Mouse (Mus musculus): ENCODE measurements around the gene Abcc4. TPM values are rescaled to one million over a fixed set of nuclear protein-coding genes. Genes with fewer than 3 reads are reported as not detected.

Gene Abcc4
- polyA plus RNA-seq, 1 experiment from 2014 or later = 3.2 TPM

GRCm38 (mm10) chr14:118714720-118715119, 8.7 kb upstream of the Abcc4 start:
- Histone ChIP-seq H3K36me3 (ENCODE audit: control insufficient read depth, insufficient read depth, low read length) (no peaks in the 10 kb centered on the region), H3K27me3 (ENCODE audit: control insufficient read depth, insufficient read depth, low read length) (no peaks in the 10 kb centered on the region), H3K4me1 (replicated peaks; ENCODE audit: control insufficient read depth, insufficient read depth, low read length) (no peaks in the 10 kb centered on the region; the same call in 1 of the 2 replicates), H3K9ac (ENCODE audit: low read depth, low read length) (no peak overlapping the region), H3K27ac (ENCODE audit: low read depth, low read length) (no peak overlapping the region), H3K9me3 (ENCODE audit: control insufficient read depth, low read length) (no peaks in the 10 kb centered on the region), H3K4me2 (replicated peaks; ENCODE audit: low read depth, low read length) (no peak overlapping the region), H3K4me3 (ENCODE audit: low read depth, low read length) (no peak overlapping the region)
- DNase-seq (ENCODE audit: low spot score) (no peak), ATAC-seq (ENCODE audit: low FRiP score) (no peak)
- WGBS = 84% methylated on average over 6 of the region's 6 CpGs

- H3K9ac ChIP-seq (ENCODE audit: low read depth, low read length) = no peak overlapping the region
- no peak overlapping the region for H3K4me2 ChIP-seq (replicated peaks; ENCODE audit: low read depth, low read length)
- no peak overlapping the region for H3K27ac ChIP-seq (ENCODE audit: low read depth, low read length)
- H3K4me3 ChIP-seq (ENCODE audit: low read depth, low read length) = no peak overlapping the region
- DNase-seq (ENCODE audit: low spot score) (no peak), ATAC-seq (ENCODE audit: low FRiP score) (no peak)
- H3K27me3 ChIP-seq (ENCODE audit: control insufficient read depth, insufficient read depth, low read length) = no peaks in the 10 kb centered on the region
- no peaks in the 10 kb centered on the region for H3K36me3 ChIP-seq (ENCODE audit: control insufficient read depth, insufficient read depth, low read length)
- H3K4me1 ChIP-seq (replicated peaks; ENCODE audit: control insufficient read depth, insufficient read depth, low read length) = no peaks in the 10 kb centered on the region; the same call in 1 of the 2 replicates
- 98% methylated on average over 2 of the region's 2 CpGs for WGBS
- no peaks in the 10 kb centered on the region for H3K9me3 ChIP-seq (ENCODE audit: control insufficient read depth, low read length)
Measured at GRCm38 (mm10) chr14:118714320-118714719, 8.3 kb upstream of the Abcc4 start.

- 7% methylated on average over 8 of the region's 8 CpGs for WGBS
- Histone ChIP-seq H3K9ac (ENCODE audit: low read depth, low read length) (no peak overlapping the region), H3K4me2 (replicated peaks; ENCODE audit: low read depth, low read length) (peak overlapping the region; percentile 58), H3K27me3 (ENCODE audit: control insufficient read depth, insufficient read depth, low read length) (no peaks in the 10 kb centered on the region), H3K9me3 (ENCODE audit: control insufficient read depth, low read length) (no peaks in the 10 kb centered on the region), H3K4me1 (replicated peaks; ENCODE audit: control insufficient read depth, insufficient read depth, low read length) (no peaks in the 10 kb centered on the region; the same call in 1 of the 2 replicates), H3K27ac (ENCODE audit: low read depth, low read length) (no peak overlapping the region), H3K4me3 (ENCODE audit: low read depth, low read length) (peak overlapping the region; percentile 27), H3K36me3 (ENCODE audit: control insufficient read depth, insufficient read depth, low read length) (no peaks in the 10 kb centered on the region)
- DNase-seq (ENCODE audit: low spot score) (peak; percentile 18), ATAC-seq (ENCODE audit: low FRiP score) (no peak)
Measured at GRCm38 (mm10) chr14:118713869-118714268, 7.8 kb upstream of the Abcc4 start.

- ATAC-seq (ENCODE audit: low FRiP score) (peak; percentile 68; the same call in 1 of the 2 replicates), DNase-seq (ENCODE audit: low spot score) (peak; percentile 46)
- no peak overlapping the region for H3K27ac ChIP-seq (ENCODE audit: low read depth, low read length)
Measured at GRCm38 (mm10) chr14:118713408-118713807, 7.4 kb upstream of the Abcc4 start.

GRCm38 (mm10) chr14:118712889-118713288, 6.9 kb upstream of the Abcc4 start:
- ATAC-seq (ENCODE audit: low FRiP score) = no peak
- Histone ChIP-seq H3K4me2 (replicated peaks; ENCODE audit: low read depth, low read length) (peak overlapping the region; percentile 58; the same call in 1 of the 2 replicates), H3K9me3 (ENCODE audit: control insufficient read depth, low read length) (no peaks in the 10 kb centered on the region), H3K27me3 (ENCODE audit: control insufficient read depth, insufficient read depth, low read length) (no peaks in the 10 kb centered on the region), H3K4me3 (ENCODE audit: low read depth, low read length) (no peak overlapping the region), H3K36me3 (ENCODE audit: control insufficient read depth, insufficient read depth, low read length) (no peaks in the 10 kb centered on the region), H3K27ac (ENCODE audit: low read depth, low read length) (no peak overlapping the region), H3K4me1 (replicated peaks; ENCODE audit: control insufficient read depth, insufficient read depth, low read length) (no peaks in the 10 kb centered on the region; the same call in 1 of the 2 replicates), H3K9ac (ENCODE audit: low read depth, low read length) (no peak overlapping the region)
- 51% methylated on average over 5 of the region's 5 CpGs for WGBS
- peak; percentile 19 for DNase-seq (ENCODE audit: low spot score)

More at GRCm38 (mm10) chr14:118713408-118713807, 7.4 kb upstream of the Abcc4 start:
- H3K4me3 ChIP-seq (ENCODE audit: low read depth, low read length) = peak overlapping the region; percentile 27
- H3K4me1 ChIP-seq (replicated peaks; ENCODE audit: control insufficient read depth, insufficient read depth, low read length) = no peaks in the 10 kb centered on the region; the same call in 1 of the 2 replicates
- H3K9ac ChIP-seq (ENCODE audit: low read depth, low read length) = no peak overlapping the region
- peak overlapping the region; percentile 58 for H3K4me2 ChIP-seq (replicated peaks; ENCODE audit: low read depth, low read length)
- WGBS = 2% methylated on average over 18 of the region's 18 CpGs
- H3K9me3 ChIP-seq (ENCODE audit: control insufficient read depth, low read length) = no peaks in the 10 kb centered on the region
- H3K36me3 ChIP-seq (ENCODE audit: control insufficient read depth, insufficient read depth, low read length) = no peaks in the 10 kb centered on the region
- no peaks in the 10 kb centered on the region for H3K27me3 ChIP-seq (ENCODE audit: control insufficient read depth, insufficient read depth, low read length)

- Histone ChIP-seq H3K9me3 (ENCODE audit: control insufficient read depth, low read length) (no peaks in the 10 kb centered on the region), H3K36me3 (ENCODE audit: control insufficient read depth, insufficient read depth, low read length) (no peaks in the 10 kb centered on the region), H3K4me3 (ENCODE audit: low read depth, low read length) (no peak overlapping the region), H3K27me3 (ENCODE audit: control insufficient read depth, insufficient read depth, low read length) (peaks cover 6% of the 10 kb centered on the region), H3K4me1 (replicated peaks; ENCODE audit: control insufficient read depth, insufficient read depth, low read length) (no peaks in the 10 kb centered on the region; the same call in 1 of the 2 replicates), H3K27ac (ENCODE audit: low read depth, low read length) (no peak overlapping the region), H3K4me2 (replicated peaks; ENCODE audit: low read depth, low read length) (no peak overlapping the region), H3K9ac (ENCODE audit: low read depth, low read length) (no peak overlapping the region)
- DNase-seq (ENCODE audit: low spot score) = no peak
- ATAC-seq (ENCODE audit: low FRiP score) = no peak
Measured at GRCm38 (mm10) chr14:118710945-118711344, 4.9 kb upstream of the Abcc4 start.

GRCm38 (mm10) chr14:118709736-118710135, 3.7 kb upstream of the Abcc4 start:
- WGBS = 33% methylated on average over 11 of the region's 11 CpGs
- ATAC-seq (ENCODE audit: low FRiP score) (peak; percentile 23; the same call in 1 of the 2 replicates), DNase-seq (ENCODE audit: low spot score) (peak; percentile 62)
- H3K9ac ChIP-seq (ENCODE audit: low read depth, low read length) = no peak overlapping the region
- no peak overlapping the region for H3K27ac ChIP-seq (ENCODE audit: low read depth, low read length)
- no peaks in the 10 kb centered on the region; the same call in 1 of the 2 replicates for H3K4me1 ChIP-seq (replicated peaks; ENCODE audit: control insufficient read depth, insufficient read depth, low read length)
- no peaks in the 10 kb centered on the region for H3K36me3 ChIP-seq (ENCODE audit: control insufficient read depth, insufficient read depth, low read length)
- peaks cover 6% of the 10 kb centered on the region for H3K27me3 ChIP-seq (ENCODE audit: control insufficient read depth, insufficient read depth, low read length)
- no peak overlapping the region for H3K4me3 ChIP-seq (ENCODE audit: low read depth, low read length)
- no peak overlapping the region for H3K4me2 ChIP-seq (replicated peaks; ENCODE audit: low read depth, low read length)
- no peaks in the 10 kb centered on the region for H3K9me3 ChIP-seq (ENCODE audit: control insufficient read depth, low read length)

GRCm38 (mm10) chr14:118708126-118708525, 2.1 kb upstream of the Abcc4 start:
- WGBS = 76% methylated on average over 5 of the region's 5 CpGs
- Histone ChIP-seq H3K27me3 (ENCODE audit: control insufficient read depth, insufficient read depth, low read length) (peaks cover 6% of the 10 kb centered on the region), H3K36me3 (ENCODE audit: control insufficient read depth, insufficient read depth, low read length) (no peaks in the 10 kb centered on the region), H3K4me2 (replicated peaks; ENCODE audit: low read depth, low read length) (no peak overlapping the region), H3K27ac (ENCODE audit: low read depth, low read length) (no peak overlapping the region), H3K4me3 (ENCODE audit: low read depth, low read length) (no peak overlapping the region), H3K9me3 (ENCODE audit: control insufficient read depth, low read length) (no peaks in the 10 kb centered on the region), H3K9ac (ENCODE audit: low read depth, low read length) (no peak overlapping the region), H3K4me1 (replicated peaks; ENCODE audit: control insufficient read depth, insufficient read depth, low read length) (no peaks in the 10 kb centered on the region)
- ATAC-seq (ENCODE audit: low FRiP score) (no peak), DNase-seq (ENCODE audit: low spot score) (no peak)

- H3K4me1 ChIP-seq (replicated peaks; ENCODE audit: control insufficient read depth, insufficient read depth, low read length) = no peaks in the 10 kb centered on the region
- no peak overlapping the region for H3K27ac ChIP-seq (ENCODE audit: low read depth, low read length)
- no peak for ATAC-seq (ENCODE audit: low FRiP score)
- H3K9me3 ChIP-seq (ENCODE audit: control insufficient read depth, low read length) = no peaks in the 10 kb centered on the region
- H3K4me3 ChIP-seq (ENCODE audit: low read depth, low read length) = peak overlapping the region; percentile 67; the same call in 1 of the 2 replicates
- H3K27me3 ChIP-seq (ENCODE audit: control insufficient read depth, insufficient read depth, low read length) = peaks cover 6% of the 10 kb centered on the region
- no peaks in the 10 kb centered on the region for H3K36me3 ChIP-seq (ENCODE audit: control insufficient read depth, insufficient read depth, low read length)
- 83% methylated on average over 11 of the region's 11 CpGs for WGBS
- H3K4me2 ChIP-seq (replicated peaks; ENCODE audit: low read depth, low read length) = no peak overlapping the region
- H3K9ac ChIP-seq (ENCODE audit: low read depth, low read length) = no peak overlapping the region
- DNase-seq (ENCODE audit: low spot score) = no peak
Measured at GRCm38 (mm10) chr14:118706962-118707361, 943 bp upstream of the Abcc4 start.

Measured in hindbrain, embryonic 11.5 days (tissue).